Mouse (Mus musculus): ENCODE results near the gene Prkn. TPM values are rescaled to one million over a fixed set of nuclear protein-coding genes. Genes with fewer than 3 reads are reported as not detected.

Prkn gene
- polyA plus RNA-seq, 1 experiment from 2014 or later = 1.5 TPM

- Histone ChIP-seq H3K27ac (ENCODE audit: low read depth, low read length) (no peak overlapping the region), H3K9me3 (ENCODE audit: control insufficient read depth, low read length) (no peaks in the 10 kb centered on the region), H3K36me3 (ENCODE audit: control insufficient read depth, insufficient read depth, low read length) (no peaks in the 10 kb centered on the region), H3K27me3 (ENCODE audit: control insufficient read depth, insufficient read depth, low read length) (no peaks in the 10 kb centered on the region), H3K4me3 (ENCODE audit: low read depth, low read length) (no peak overlapping the region), H3K9ac (ENCODE audit: low read length) (no peak overlapping the region), H3K4me2 (ENCODE audit: low read depth, low read length, severe bottlenecking) (no peak overlapping the region), H3K4me1 (replicated peaks; ENCODE audit: control insufficient read depth, insufficient read depth, low read length) (0 out of 2 replicates have a peak, but pooled peaks cover 2% of the 10 kb centered on the region)
- WGBS = 91% methylated on average over 5 of the region's 5 CpGs
- no peak for ATAC-seq (replicated peaks; ENCODE audit: low FRiP score)
- no peak for DNase-seq (ENCODE audit: low spot score)
Measured at GRCm38 (mm10) chr17:11607931-11608330, 767.7 kb downstream of the Prkn start.

- 0 out of 2 replicates have a peak, but pooled peaks cover 2% of the 10 kb centered on the region for H3K4me1 ChIP-seq (replicated peaks; ENCODE audit: control insufficient read depth, insufficient read depth, low read length)
- no peak for ATAC-seq (replicated peaks; ENCODE audit: low FRiP score)
- 20% methylated on average over 7 of the region's 7 CpGs for WGBS
Measured at GRCm38 (mm10) chr17:11611459-11611858, 771.3 kb downstream of the Prkn start.

GRCm38 (mm10) chr17:11612801-11613531, 772.8 kb downstream of the Prkn start:
- Histone ChIP-seq H3K4me2 (ENCODE audit: low read depth, low read length, severe bottlenecking) (no peak overlapping the region), H3K27ac (ENCODE audit: low read depth, low read length) (no peak overlapping the region), H3K4me3 (ENCODE audit: low read depth, low read length) (no peak overlapping the region), H3K9ac (ENCODE audit: low read length) (no peak overlapping the region), H3K9me3 (ENCODE audit: control insufficient read depth, low read length) (no peaks in the 10 kb centered on the region), H3K36me3 (ENCODE audit: control insufficient read depth, insufficient read depth, low read length) (no peaks in the 10 kb centered on the region), H3K4me1 (replicated peaks; ENCODE audit: control insufficient read depth, insufficient read depth, low read length) (0 out of 2 replicates have a peak, but pooled peaks cover 2% of the 10 kb centered on the region), H3K27me3 (ENCODE audit: control insufficient read depth, insufficient read depth, low read length) (no peaks in the 10 kb centered on the region)
- ATAC-seq (replicated peaks; ENCODE audit: low FRiP score) = no peak
- WGBS = 78% methylated on average over 21 of the region's 21 CpGs
- no peak for DNase-seq (ENCODE audit: low spot score)

More at GRCm38 (mm10) chr17:11611459-11611858, 771.3 kb downstream of the Prkn start:
- H3K36me3 ChIP-seq (ENCODE audit: control insufficient read depth, insufficient read depth, low read length) = no peaks in the 10 kb centered on the region
- H3K27me3 ChIP-seq (ENCODE audit: control insufficient read depth, insufficient read depth, low read length) = no peaks in the 10 kb centered on the region
- no peak overlapping the region for H3K4me2 ChIP-seq (ENCODE audit: low read depth, low read length, severe bottlenecking)
- no peak overlapping the region for H3K9ac ChIP-seq (ENCODE audit: low read length)
- peak; percentile 82 for DNase-seq (ENCODE audit: low spot score)
- H3K9me3 ChIP-seq (ENCODE audit: control insufficient read depth, low read length) = no peaks in the 10 kb centered on the region
- no peak overlapping the region for H3K27ac ChIP-seq (ENCODE audit: low read depth, low read length)
- no peak overlapping the region for H3K4me3 ChIP-seq (ENCODE audit: low read depth, low read length)

DNA sequence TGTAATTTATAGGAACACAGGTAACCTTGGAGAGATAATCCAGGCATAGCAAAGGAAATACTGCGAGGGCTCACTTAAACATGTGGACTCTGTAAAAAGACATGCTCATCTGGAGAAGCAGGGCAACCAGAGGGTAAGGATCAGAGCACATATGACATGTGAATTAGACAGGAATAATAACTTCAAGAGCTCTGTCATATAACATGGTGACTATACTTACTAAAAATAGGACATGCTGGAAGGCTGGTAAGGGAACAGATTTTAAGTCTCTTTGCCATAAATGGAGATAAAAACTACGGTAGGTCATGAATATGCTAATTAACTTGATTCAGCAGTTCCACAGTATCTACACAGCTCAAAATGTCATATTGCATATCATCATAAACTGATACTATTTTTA, 777.4 kb downstream of the Prkn start:
- H3K27me3 ChIP-seq (ENCODE audit: control insufficient read depth, insufficient read depth, low read length) = no peaks in the 10 kb centered on the region
- no peak overlapping the region for H3K4me2 ChIP-seq (ENCODE audit: low read depth, low read length, severe bottlenecking)
- no peak for DNase-seq (ENCODE audit: low spot score)
- WGBS = 88% methylated on average over 2 of the region's 2 CpGs
- no peaks in the 10 kb centered on the region for H3K4me1 ChIP-seq (replicated peaks; ENCODE audit: control insufficient read depth, insufficient read depth, low read length)
- no peak overlapping the region for H3K4me3 ChIP-seq (ENCODE audit: low read depth, low read length)
- no peak for ATAC-seq (replicated peaks; ENCODE audit: low FRiP score)
- no peaks in the 10 kb centered on the region for H3K9me3 ChIP-seq (ENCODE audit: control insufficient read depth, low read length)
- H3K27ac ChIP-seq (ENCODE audit: low read depth, low read length) = no peak overlapping the region
- H3K36me3 ChIP-seq (ENCODE audit: control insufficient read depth, insufficient read depth, low read length) = no peaks in the 10 kb centered on the region
- H3K9ac ChIP-seq (ENCODE audit: low read length) = no peak overlapping the region

DNA sequence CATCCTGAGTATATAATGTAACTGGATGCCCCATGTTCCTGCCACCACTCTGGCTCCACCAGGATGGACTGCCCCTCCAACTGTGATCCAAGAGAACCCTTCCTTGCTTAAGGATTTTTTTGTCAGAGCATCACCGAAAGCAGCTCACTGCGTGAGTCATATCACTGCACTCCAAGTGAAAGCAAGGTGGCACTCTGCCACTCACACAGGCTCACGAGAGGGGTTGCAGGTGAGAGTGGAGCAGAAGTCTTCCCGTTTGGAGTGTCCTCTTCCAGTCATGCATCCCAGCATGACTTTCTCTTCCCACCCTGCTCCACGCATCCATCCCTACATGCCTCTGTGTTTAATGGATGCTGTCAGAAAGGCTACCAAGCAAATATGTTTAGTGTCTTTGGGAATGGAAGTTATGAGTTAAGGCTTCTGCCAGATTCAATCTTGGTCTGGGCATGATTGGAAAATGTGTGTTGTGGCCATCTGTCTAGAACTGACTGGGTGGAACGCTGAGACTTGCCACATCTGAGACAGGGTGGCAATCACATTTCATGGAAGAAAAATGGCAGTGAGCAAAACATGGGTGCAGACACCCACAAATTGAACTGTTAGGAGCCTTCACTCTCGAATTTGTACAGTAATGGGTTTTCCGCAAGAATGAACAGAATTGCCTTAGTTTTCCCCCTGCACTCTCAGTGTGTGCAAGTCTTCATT, 778.9 kb downstream of the Prkn start:
- no peaks in the 10 kb centered on the region for H3K36me3 ChIP-seq (ENCODE audit: control insufficient read depth, insufficient read depth, low read length)

GRCm38 (mm10) chr17:11620770-11621169, 780.6 kb downstream of the Prkn start:
- no peaks in the 10 kb centered on the region for H3K27me3 ChIP-seq (ENCODE audit: control insufficient read depth, insufficient read depth, low read length)
- ATAC-seq (replicated peaks; ENCODE audit: low FRiP score) (no peak), DNase-seq (ENCODE audit: low spot score) (no peak)
- H3K36me3 ChIP-seq (ENCODE audit: control insufficient read depth, insufficient read depth, low read length) = no peaks in the 10 kb centered on the region
- H3K4me3 ChIP-seq (ENCODE audit: low read depth, low read length) = no peak overlapping the region
- no peak overlapping the region for H3K9ac ChIP-seq (ENCODE audit: low read length)
- WGBS = 91% methylated on average over 3 of the region's 3 CpGs
- no peak overlapping the region for H3K4me2 ChIP-seq (ENCODE audit: low read depth, low read length, severe bottlenecking)
- no peak overlapping the region for H3K27ac ChIP-seq (ENCODE audit: low read depth, low read length)
- no peaks in the 10 kb centered on the region for H3K4me1 ChIP-seq (replicated peaks; ENCODE audit: control insufficient read depth, insufficient read depth, low read length)
- no peaks in the 10 kb centered on the region for H3K9me3 ChIP-seq (ENCODE audit: control insufficient read depth, low read length)

More for the DNA sequence above, 778.9 kb downstream of the Prkn start:
- no peak overlapping the region for H3K9ac ChIP-seq (ENCODE audit: low read length)
- DNase-seq (ENCODE audit: low spot score) = no peak
- no peak for ATAC-seq (replicated peaks; ENCODE audit: low FRiP score)
- H3K4me2 ChIP-seq (ENCODE audit: low read depth, low read length, severe bottlenecking) = no peak overlapping the region
- H3K4me1 ChIP-seq (replicated peaks; ENCODE audit: control insufficient read depth, insufficient read depth, low read length) = no peaks in the 10 kb centered on the region
- no peaks in the 10 kb centered on the region for H3K27me3 ChIP-seq (ENCODE audit: control insufficient read depth, insufficient read depth, low read length)
- WGBS = 90% methylated on average over 8 of the region's 8 CpGs
- no peaks in the 10 kb centered on the region for H3K9me3 ChIP-seq (ENCODE audit: control insufficient read depth, low read length)
- H3K4me3 ChIP-seq (ENCODE audit: low read depth, low read length) = no peak overlapping the region
- H3K27ac ChIP-seq (ENCODE audit: low read depth, low read length) = no peak overlapping the region

DNA sequence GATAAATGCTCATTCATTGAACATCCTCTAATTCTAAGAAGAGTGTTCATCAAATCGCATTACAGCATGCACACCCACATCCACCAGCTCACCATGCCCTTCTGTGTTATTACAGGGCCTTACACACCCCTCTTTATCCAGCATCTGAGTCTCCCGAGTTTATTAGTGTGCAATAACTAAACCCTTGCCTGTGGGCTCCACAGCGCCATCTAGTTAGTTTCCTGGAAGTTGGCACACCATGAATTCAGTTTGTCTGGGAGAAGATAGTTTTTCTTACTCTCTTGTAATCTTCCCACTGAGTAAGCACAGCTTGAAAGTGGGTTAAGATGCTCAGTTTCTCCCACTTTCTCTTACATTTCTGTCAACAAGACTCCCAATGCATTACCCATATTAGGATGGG, 781.3 kb downstream of the Prkn start:
- 59% methylated on average over 3 of the region's 3 CpGs for WGBS
- H3K4me3 ChIP-seq (ENCODE audit: low read depth, low read length) = no peak overlapping the region
- DNase-seq (ENCODE audit: low spot score) = no peak
- no peak overlapping the region for H3K9ac ChIP-seq (ENCODE audit: low read length)
- no peaks in the 10 kb centered on the region for H3K27me3 ChIP-seq (ENCODE audit: control insufficient read depth, insufficient read depth, low read length)
- no peak for ATAC-seq (replicated peaks; ENCODE audit: low FRiP score)
- H3K4me1 ChIP-seq (replicated peaks; ENCODE audit: control insufficient read depth, insufficient read depth, low read length) = no peaks in the 10 kb centered on the region
- H3K4me2 ChIP-seq (ENCODE audit: low read depth, low read length, severe bottlenecking) = no peak overlapping the region
- H3K27ac ChIP-seq (ENCODE audit: low read depth, low read length) = no peak overlapping the region
- H3K9me3 ChIP-seq (ENCODE audit: control insufficient read depth, low read length) = no peaks in the 10 kb centered on the region
- no peaks in the 10 kb centered on the region for H3K36me3 ChIP-seq (ENCODE audit: control insufficient read depth, insufficient read depth, low read length)

GRCm38 (mm10) chr17:11626306-11626705, 786.1 kb downstream of the Prkn start:
- Histone ChIP-seq H3K27me3 (ENCODE audit: control insufficient read depth, insufficient read depth, low read length) (no peaks in the 10 kb centered on the region), H3K9me3 (ENCODE audit: control insufficient read depth, low read length) (no peaks in the 10 kb centered on the region), H3K4me2 (ENCODE audit: low read depth, low read length, severe bottlenecking) (no peak overlapping the region), H3K9ac (ENCODE audit: low read length) (no peak overlapping the region), H3K4me1 (replicated peaks; ENCODE audit: control insufficient read depth, insufficient read depth, low read length) (no peaks in the 10 kb centered on the region), H3K36me3 (ENCODE audit: control insufficient read depth, insufficient read depth, low read length) (no peaks in the 10 kb centered on the region), H3K27ac (ENCODE audit: low read depth, low read length) (no peak overlapping the region), H3K4me3 (ENCODE audit: low read depth, low read length) (no peak overlapping the region)
- DNase-seq (ENCODE audit: low spot score) (no peak), ATAC-seq (replicated peaks; ENCODE audit: low FRiP score) (no peak)
- 92% methylated on average over 3 of the region's 3 CpGs for WGBS
